Mouse (Mus musculus) cortical plate, adult 2 months (tissue): ENCODE data around the gene Ptprm.

Experiments
- CTCF ChIP-seq: fragments of 200-500 bp; IDR thresholded peaks from 2 replicates; pipeline ENCODE4 v1.5.1; 2011; ENCODE audit warnings: mild to moderate bottlenecking, control low read depth, low read length; ENCODE audit not compliant: insufficient read depth; ENCODE audit errors: extremely low read depth
- POLR2A ChIP-seq: fragments of 200-500 bp; IDR thresholded peaks from 2 replicates; pipeline ENCODE4 v1.6.1; 2011; ENCODE audit warnings: mild to moderate bottlenecking, low read length, control low read depth; ENCODE audit not compliant: insufficient read depth; ENCODE audit errors: extremely low read depth

- TF ChIP-seq POLR2A (no peak), CTCF (no peak)
Measured at GRCm38 (mm10) chr17:67290662-67291240, 63.5 kb downstream of the Ptprm start.
